ENCODE assay signal across 26 mouse cellular contexts in the genomic region with DNA sequence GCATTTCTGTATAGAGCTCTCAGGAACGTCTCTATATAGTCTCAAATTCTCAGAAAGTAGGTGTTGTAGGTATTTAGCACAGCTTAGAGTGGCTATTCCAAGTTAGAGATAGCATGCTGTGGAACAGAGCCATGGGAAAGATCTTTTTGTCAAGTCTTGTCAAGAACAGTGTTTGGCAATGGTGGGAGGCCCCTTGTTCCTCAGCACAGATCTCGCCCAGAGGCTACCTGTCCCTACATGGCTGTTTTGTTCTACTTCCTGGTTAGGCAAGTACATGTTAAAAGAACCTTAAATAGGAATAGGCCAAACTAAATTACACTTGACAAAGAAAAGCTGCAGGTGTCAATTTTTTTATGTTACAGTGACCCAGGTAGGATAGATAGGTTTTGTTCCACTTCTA. TPM values are rescaled to one million over a fixed set of nuclear protein-coding genes. Genes with fewer than 3 reads are reported as not detected.
A peak's percentile ranks its signal among the peaks of the same experiment; 100 is the strongest.
DNase-seq lines count a peak whose midpoint lies in the region; ATAC-seq lines count a peak whose summit lies in the region.
"Had no signal": no experiment of that assay in that cellular context is flagged by ENCODE, and none has a peak within 500 bp of the region (broad histone marks: within the 10 kb centered on the region; RNA-seq: fewer than 3 reads in every experiment).

No protein-coding gene starts in this region.

- H3K9me3 ChIP-seq in embryonic facial prominence, embryonic 14.5 days (ENCODE audit: control insufficient read depth, low read length): no peaks in the 10 kb centered on the region
- no peaks in the 10 kb centered on the region for H3K9me3 ChIP-seq in embryonic facial prominence, embryonic 10.5 days
- no peaks in the 10 kb centered on the region for H3K9me3 ChIP-seq in limb, embryonic 13.5 days
- H3K9me3 ChIP-seq in limb, embryonic 10.5 days (replicated peaks): no peaks in the 10 kb centered on the region
- H3K9me3 ChIP-seq in stomach, embryonic 16.5 days (replicated peaks; ENCODE audit: control insufficient read depth, low read length): no peaks in the 10 kb centered on the region
- H3K9me3 ChIP-seq: heart, embryonic 10.5 days; heart, embryonic 13.5 days had no signal

- no peak for ATAC-seq in embryonic facial prominence, embryonic 14.5 days (ENCODE audit: low read depth)
- ATAC-seq in limb, embryonic 13.5 days (ENCODE audit: low FRiP score, low read depth): no peak
- no peak for ATAC-seq in stomach, embryonic 16.5 days (ENCODE audit: insufficient read depth, low FRiP score)
- no peak for ATAC-seq in erythroid progenitor cell, adult 5-6 weeks (replicated peaks; ENCODE audit: low FRiP score, poor library complexity, severe bottlenecking)
- ATAC-seq: activated CD4-positive, CD25-positive, alpha-beta regulatory T cell, adult 4 months; forebrain, embryonic 14.5 days; forebrain, postnatal 0 days; hindbrain, postnatal 0 days had no signal

- peak; percentile 31 for DNase-seq in embryonic facial prominence, embryonic 14.5 days (ENCODE audit: low spot score)
- no peak for DNase-seq in embryonic facial prominence, embryonic 10.5 days (ENCODE audit: low spot score)
- no peak for DNase-seq in limb, embryonic 10.5 days (ENCODE audit: low spot score)
- no peak for DNase-seq in thymus, postnatal 4 days
- DNase-seq: adrenal gland, adult 8-10 months; adrenal gland, postnatal 25 days; cerebellum, adult 11-12 months; cerebellum, adult 8-10 months; cerebellum, postnatal 10 days; cerebellum, postnatal 36 days; embryo, embryonic 11 days; forebrain, postnatal 0 days; gastrocnemius, adult 2 months; gastrocnemius, postnatal 14 days; heart, postnatal 14 days; heart, postnatal 4 days had no signal

- H3K9ac ChIP-seq in embryonic facial prominence, embryonic 14.5 days (ENCODE audit: low read depth, low read length): no peak overlapping the region
- no peak overlapping the region for H3K9ac ChIP-seq in limb, embryonic 13.5 days
- H3K9ac ChIP-seq in stomach, embryonic 16.5 days (ENCODE audit: low read length): no peak overlapping the region
- H3K9ac ChIP-seq: forebrain, postnatal 0 days; heart, embryonic 13.5 days; hindbrain, embryonic 14.5 days had no signal

- H3K27me3 ChIP-seq in embryonic facial prominence, embryonic 14.5 days (replicated peaks; ENCODE audit: control insufficient read depth, insufficient read depth, low read length): no peaks in the 10 kb centered on the region
- H3K27me3 ChIP-seq in embryonic facial prominence, embryonic 10.5 days (replicated peaks; ENCODE audit: low read depth, poor library complexity, severe bottlenecking): no peaks in the 10 kb centered on the region
- no peaks in the 10 kb centered on the region for H3K27me3 ChIP-seq in limb, embryonic 13.5 days
- no peaks in the 10 kb centered on the region for H3K27me3 ChIP-seq in limb, embryonic 10.5 days (ENCODE audit: low read depth, poor library complexity, severe bottlenecking)
- H3K27me3 ChIP-seq in stomach, embryonic 16.5 days (ENCODE audit: control insufficient read depth, insufficient read depth, low read length): no peaks in the 10 kb centered on the region
- H3K27me3 ChIP-seq: heart, embryonic 13.5 days had no signal

- H3K36me3 ChIP-seq in embryonic facial prominence, embryonic 14.5 days (ENCODE audit: control insufficient read depth, insufficient read depth, low read length): peaks cover 63% of the 10 kb centered on the region
- H3K36me3 ChIP-seq in embryonic facial prominence, embryonic 10.5 days (replicated peaks): peaks cover 79% of the 10 kb centered on the region
- H3K36me3 ChIP-seq in limb, embryonic 13.5 days: peaks cover 68% of the 10 kb centered on the region
- H3K36me3 ChIP-seq in limb, embryonic 10.5 days: peaks cover 84% of the 10 kb centered on the region
- H3K36me3 ChIP-seq in stomach, embryonic 16.5 days (ENCODE audit: control insufficient read depth, insufficient read depth, low read length): peaks cover 9% of the 10 kb centered on the region

- 82% methylated on average over 2 of the region's 2 CpGs for WGBS in embryonic facial prominence, embryonic 14.5 days
- WGBS in embryonic facial prominence, embryonic 10.5 days: 86% methylated on average over 2 of the region's 2 CpGs
- 82% methylated on average over 2 of the region's 2 CpGs for WGBS in limb, embryonic 13.5 days
- WGBS in limb, embryonic 10.5 days: 84% methylated on average over 2 of the region's 2 CpGs
- WGBS in stomach, embryonic 16.5 days: 66% methylated on average over 2 of the region's 2 CpGs

- no peak overlapping the region for H3K4me2 ChIP-seq in embryonic facial prominence, embryonic 14.5 days (ENCODE audit: low read depth, low read length)
- H3K4me2 ChIP-seq in limb, embryonic 13.5 days (replicated peaks): no peak overlapping the region
- no peak overlapping the region for H3K4me2 ChIP-seq in stomach, embryonic 16.5 days (ENCODE audit: low read depth, low read length)
- H3K4me2 ChIP-seq: heart, embryonic 13.5 days; hindbrain, embryonic 14.5 days had no signal

- H3K4me1 ChIP-seq in embryonic facial prominence, embryonic 14.5 days (ENCODE audit: control insufficient read depth, insufficient read depth, low read length): no peaks in the 10 kb centered on the region
- H3K4me1 ChIP-seq in embryonic facial prominence, embryonic 10.5 days: no peaks in the 10 kb centered on the region
- 0 out of 2 replicates have a peak, but pooled peaks cover 3% of the 10 kb centered on the region for H3K4me1 ChIP-seq in limb, embryonic 13.5 days
- no peaks in the 10 kb centered on the region for H3K4me1 ChIP-seq in limb, embryonic 10.5 days
- no peaks in the 10 kb centered on the region for H3K4me1 ChIP-seq in stomach, embryonic 16.5 days (ENCODE audit: control insufficient read depth, insufficient read depth, low read length)
- H3K4me1 ChIP-seq: heart, embryonic 10.5 days had no signal

- H3K4me3 ChIP-seq in embryonic facial prominence, embryonic 14.5 days (ENCODE audit: low read depth, low read length): no peak overlapping the region
- no peak overlapping the region for H3K4me3 ChIP-seq in embryonic facial prominence, embryonic 10.5 days
- H3K4me3 ChIP-seq in limb, embryonic 13.5 days: no peak overlapping the region
- no peak overlapping the region for H3K4me3 ChIP-seq in limb, embryonic 10.5 days
- no peak overlapping the region for H3K4me3 ChIP-seq in stomach, embryonic 16.5 days (replicated peaks; ENCODE audit: low read length)
- H3K4me3 ChIP-seq: erythroblast, embryonic 14.5 days; gastrocnemius, adult 2 months; heart, embryonic 10.5 days; heart, embryonic 13.5 days had no signal

- H3K27ac ChIP-seq in embryonic facial prominence, embryonic 14.5 days (replicated peaks; ENCODE audit: low read depth, low read length): 0 out of 2 replicates have a peak overlapping the region, but pooled peaks have one; percentile 33
- H3K27ac ChIP-seq in embryonic facial prominence, embryonic 10.5 days (replicated peaks): no peak overlapping the region
- peak overlapping the region; percentile 3; the same call in 1 of the 2 replicates for H3K27ac ChIP-seq in limb, embryonic 13.5 days
- H3K27ac ChIP-seq in limb, embryonic 10.5 days: no peak overlapping the region
- peak overlapping the region; percentile 15; the same call in 1 of the 2 replicates for H3K27ac ChIP-seq in stomach, embryonic 16.5 days (ENCODE audit: low read length)
- H3K27ac ChIP-seq: gastrocnemius, adult 2 months; heart, embryonic 10.5 days; heart, embryonic 13.5 days; hindbrain, embryonic 14.5 days; hindbrain, postnatal 0 days had no signal

RNA-seq across cellular contexts. Expression of gene Pank2, which starts 38.2 kb away (rescaled TPM):
- polyA plus RNA-seq in embryonic facial prominence, embryonic 14.5 days (2014; fragmentation: Nextera tagmentation; extraction: Ambion mirVana): 36.0 and 40.1 TPM in 2 replicates
- polyA plus RNA-seq in embryonic facial prominence, embryonic 10.5 days (2016; fragmentation: Nextera tagmentation; extraction: Ambion mirVana): 44.2 and 44.6 TPM in 2 replicates
- 39.0 and 39.3 TPM in 2 replicates for polyA plus RNA-seq in limb, embryonic 13.5 days (2015; fragmentation: Nextera tagmentation; extraction: Ambion mirVana)
- 45.0 and 46.3 TPM in 2 replicates for polyA plus RNA-seq in limb, embryonic 10.5 days (2016; fragmentation: Nextera tagmentation; extraction: Ambion mirVana)
- 24.2 and 25.0 TPM in 2 replicates for polyA plus RNA-seq in stomach, embryonic 16.5 days (2015; fragmentation: Nextera tagmentation; extraction: Ambion mirVana)
- total RNA-seq in erythroid progenitor cell, adult 5-6 weeks (2015; ENCODE audit: low replicate concordance): 40.0 and 69.2 TPM in 2 replicates
- total RNA-seq in erythroid progenitor cell, adult 5-6 weeks (2017; ENCODE audit: low replicate concordance): 37.8 and 65.5 TPM in 2 replicates

RNA-seq across cellular contexts. Expression of gene Rnf24, which starts 52.2 kb away (rescaled TPM):
- polyA plus RNA-seq in embryonic facial prominence, embryonic 14.5 days (2014; fragmentation: Nextera tagmentation; extraction: Ambion mirVana): 6.2 and 6.9 TPM in 2 replicates
- polyA plus RNA-seq in embryonic facial prominence, embryonic 10.5 days (2016; fragmentation: Nextera tagmentation; extraction: Ambion mirVana): 8.1 and 9.7 TPM in 2 replicates
- 10.2 and 10.5 TPM in 2 replicates for polyA plus RNA-seq in limb, embryonic 13.5 days (2015; fragmentation: Nextera tagmentation; extraction: Ambion mirVana)
- 8.1 and 9.7 TPM in 2 replicates for polyA plus RNA-seq in limb, embryonic 10.5 days (2016; fragmentation: Nextera tagmentation; extraction: Ambion mirVana)
- 2.9 and 3.0 TPM in 2 replicates for polyA plus RNA-seq in stomach, embryonic 16.5 days (2015; fragmentation: Nextera tagmentation; extraction: Ambion mirVana)
- total RNA-seq in erythroid progenitor cell, adult 5-6 weeks (2015; ENCODE audit: low replicate concordance): 1.1 and 2.9 TPM in 2 replicates
- 0.77 and 6.4 TPM in 2 replicates for total RNA-seq in erythroid progenitor cell, adult 5-6 weeks (2017; ENCODE audit: low replicate concordance)
- polyA plus RNA-seq: erythroblast, embryonic 14.5 days had no signal

Comparison
In these comparisons a context has a peak if more than half of its experiments do, and no peak if none do; other contexts are left out.
1. H3K27ac ChIP-seq: peak in embryonic facial prominence, embryonic 14.5 days (single experiment), limb, embryonic 13.5 days (single experiment) and stomach, embryonic 16.5 days (single experiment); none in embryonic facial prominence, embryonic 10.5 days (single experiment) and limb, embryonic 10.5 days (single experiment).